Mouse (Mus musculus) heart, embryonic 14.5 days (tissue): ENCODE measurements at regions not wholly inside any gene's neighbourhood (a gene's known extent, or its start where the extent isn't known, plus 50 kb on each side); places are given as distances from the start of the nearest gene placed in this dataset. TPM values are rescaled to one million over a fixed set of nuclear protein-coding genes. Genes with fewer than 3 reads are reported as not detected.

Source experiments
- ATAC-seq: fragments of 200-750 bp; cut with Nextera tagmentation; 2 replicates; pipeline ENCODE4 v1.8.0; 2017; ENCODE audit warnings: low read depth, moderate TSS enrichment; ENCODE audit not compliant: insufficient number of reproducible peaks, insufficient read depth, low FRiP score
- H3K27ac ChIP-seq, 2 experiments: fragments of 200-500 bp in 1 of 2; fragments of 300-500 bp in 1 of 2; sonication (generic) in 1 of 2; replicated peaks in 1 of 2; 2 replicates each; pipeline ENCODE4 v1.5.1; 2012 to 2014; ENCODE audit warnings: low read depth in 2 of 2, low read length in 2 of 2, control low read depth in 1 of 2, mild to moderate bottlenecking in 1 of 2, mixed read lengths in 1 of 2; ENCODE audit not compliant: control insufficient read depth in 1 of 2, insufficient read depth in 1 of 2
- H3K27me3 ChIP-seq: fragments of 300-500 bp; sonication (generic); 2 replicates; pipeline ENCODE4 v1.6.1; 2014; ENCODE audit warnings: mild to moderate bottlenecking, low read length, control low read depth; ENCODE audit not compliant: control insufficient read depth, insufficient read depth
- H3K36me3 ChIP-seq: fragments of 300-500 bp; sonication (generic); 2 replicates; pipeline ENCODE4 v1.6.1; 2014; ENCODE audit warnings: mild to moderate bottlenecking, control low read depth, low read length, mixed read lengths; ENCODE audit not compliant: control insufficient read depth, insufficient read depth
- H3K4me1 ChIP-seq, 2 experiments: fragments of 200-500 bp in 1 of 2; fragments of 300-500 bp in 1 of 2; sonication (generic) in 1 of 2; 2 replicates each; pipeline ENCODE4 v1.6.1; 2012 to 2014; ENCODE audit warnings: low read length in 2 of 2, control low read depth in 1 of 2, mixed read lengths in 1 of 2; ENCODE audit not compliant: control insufficient read depth in 2 of 2, insufficient read depth in 2 of 2
- H3K4me2 ChIP-seq: fragments of 300-500 bp; sonication (generic); 2 replicates; pipeline ENCODE4 v1.6.1; 2014; ENCODE audit warnings: mild to moderate bottlenecking, low read length
- H3K4me3 ChIP-seq, 2 experiments: fragments of 200-500 bp in 1 of 2; fragments of 300-500 bp in 1 of 2; sonication (generic) in 1 of 2; 2 replicates each; pipeline ENCODE4 v1.5.1; 2012 to 2014; ENCODE audit warnings: low read length in 2 of 2, mild to moderate bottlenecking in 2 of 2, control low read depth in 1 of 2, low read depth in 1 of 2, moderate library complexity in 1 of 2; ENCODE audit not compliant: control insufficient read depth in 1 of 2, insufficient read depth in 1 of 2
- H3K9ac ChIP-seq: fragments of 300-500 bp; sonication (generic); 2 replicates; pipeline ENCODE4 v1.6.1; 2014; ENCODE audit warnings: mild to moderate bottlenecking, low read length
- H3K9me3 ChIP-seq: fragments of 300-500 bp; sonication (generic); 2 replicates; pipeline ENCODE4 v1.6.1; 2016; ENCODE audit warnings: low read length, control low read depth; ENCODE audit not compliant: control insufficient read depth
- WGBS: fragments of 180-500 bp; shearing (Covaris S2); extraction: QIAGEN DNeasy Blood & Tissue Kit; methylation state at CpG from one replicate; pipeline ENCODE4 v1.1.7; 2014; 5-methylcytosine and 5-hydroxymethylcytosine counted together
- microRNA-seq: library from miRNA; unstranded; fragments of <30 nt; microRNA quantifications from one replicate; pipeline ENCODE4, GENCODE M21; 2016

DNA sequence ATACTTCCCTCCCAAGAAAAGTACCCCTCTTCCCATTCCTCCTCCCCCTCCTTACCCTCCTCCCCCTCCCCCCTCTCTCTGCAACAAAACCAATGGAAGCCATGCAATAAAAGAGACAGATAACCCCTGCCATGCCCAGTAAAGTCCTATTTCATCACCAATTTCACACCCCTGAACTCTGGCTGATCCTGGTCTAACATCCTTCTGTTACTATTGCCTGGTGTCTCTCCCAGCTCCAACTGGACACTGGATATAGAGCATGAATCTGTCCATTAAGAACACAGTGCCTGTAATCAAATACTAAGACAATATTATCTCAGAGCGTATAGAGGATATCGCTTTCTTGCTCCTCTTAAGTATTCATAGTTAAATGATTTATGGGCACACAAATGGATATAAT is 210.1 kb downstream of the Epha4 start:
- H3K4me1 ChIP-seq, result no peaks in the 10 kb centered on the region
- no peaks in the 10 kb centered on the region for H3K9me3 ChIP-seq
- no peaks in the 10 kb centered on the region for H3K36me3 ChIP-seq
- WGBS, result 95% methylated on average over 2 of the region's 2 CpGs
- H3K4me2 ChIP-seq, result no peak overlapping the region
- no peak overlapping the region for H3K9ac ChIP-seq
- no peak overlapping the region for H3K27ac ChIP-seq
- no peaks in the 10 kb centered on the region for H3K27me3 ChIP-seq
- H3K4me3 ChIP-seq, result no peak overlapping the region
- ATAC-seq, result no peak

DNA sequence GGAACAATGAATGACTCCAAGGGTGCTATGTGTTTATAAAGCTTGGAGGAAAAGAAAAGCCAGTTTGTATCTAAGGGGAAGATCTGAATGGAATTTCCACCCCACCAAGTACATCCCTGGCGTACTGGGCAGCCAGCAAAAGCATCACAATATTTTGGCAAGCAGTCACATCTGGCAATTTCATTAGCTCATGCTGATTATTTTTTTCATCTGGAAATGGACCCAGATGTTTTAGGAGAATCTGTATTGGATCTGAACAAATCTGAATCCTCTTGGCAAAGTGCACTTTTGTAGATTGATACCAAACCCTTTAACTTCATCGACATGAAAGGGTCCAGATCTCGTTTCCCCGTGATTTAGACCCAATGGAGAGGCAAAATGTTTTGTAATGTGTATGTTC is 207.1 kb downstream of the Epha4 start:
- Histone ChIP-seq H3K9ac (no peak overlapping the region), H3K4me2 (no peak overlapping the region), H3K27me3 (no peaks in the 10 kb centered on the region), H3K4me1 (no peaks in the 10 kb centered on the region), H3K36me3 (no peaks in the 10 kb centered on the region), H3K27ac (no peak overlapping the region), H3K9me3 (no peaks in the 10 kb centered on the region), H3K4me3 (no peak overlapping the region)
- 81% methylated on average over 4 of the region's 4 CpGs for WGBS
- no peak for ATAC-seq

DNA sequence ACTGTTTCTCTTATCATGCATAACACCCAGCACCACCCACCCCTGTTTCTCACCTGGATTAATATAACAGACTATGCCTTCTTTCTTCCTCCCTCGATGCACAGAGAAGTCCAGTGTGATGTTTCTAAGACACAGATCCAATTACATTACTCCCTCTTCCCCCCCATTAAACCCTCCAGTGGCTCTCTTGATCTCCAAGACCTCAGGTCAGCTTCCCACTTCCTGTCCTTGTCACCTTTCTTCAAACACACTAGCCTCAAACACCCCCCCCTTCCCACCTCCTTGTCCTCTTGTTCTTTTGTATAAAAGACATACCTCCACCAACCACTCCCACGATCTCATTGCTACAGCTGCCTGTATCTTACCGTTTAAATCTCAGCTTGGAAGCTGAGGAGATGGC is 201.8 kb downstream of the Epha4 start:
- ATAC-seq, result no peak
- WGBS, result 68% methylated on average over 3 of the region's 3 CpGs
- no peaks in the 10 kb centered on the region for H3K9me3 ChIP-seq
- no peak overlapping the region for H3K9ac ChIP-seq
- H3K4me3 ChIP-seq, result no peak overlapping the region
- no peak overlapping the region for H3K27ac ChIP-seq
- H3K27me3 ChIP-seq, result no peaks in the 10 kb centered on the region
- no peaks in the 10 kb centered on the region for H3K36me3 ChIP-seq
- no peaks in the 10 kb centered on the region for H3K4me1 ChIP-seq
- no peak overlapping the region for H3K4me2 ChIP-seq

DNA sequence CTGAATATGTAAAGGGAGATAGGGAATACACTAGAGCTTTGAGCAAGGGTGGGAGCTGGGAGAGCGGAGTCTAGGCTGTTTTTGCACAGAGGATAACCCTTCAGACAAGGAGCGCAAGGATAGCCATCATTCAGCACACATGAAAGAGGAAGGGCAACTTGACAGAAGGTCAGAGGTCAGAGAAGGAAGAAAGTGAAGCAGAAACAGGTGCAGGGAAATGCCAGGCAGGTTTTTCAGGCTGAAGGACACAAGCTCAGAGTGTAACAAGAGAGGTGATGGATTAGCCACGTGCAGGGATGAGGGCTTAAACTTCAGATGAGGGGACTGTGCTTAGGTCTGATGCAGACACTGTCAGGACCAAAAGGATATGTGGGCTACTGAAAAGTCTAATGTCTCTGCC is 199.5 kb downstream of the Epha4 start:
- Histone ChIP-seq H3K9me3 (no peaks in the 10 kb centered on the region), H3K4me1 (no peaks in the 10 kb centered on the region), H3K4me2 (no peak overlapping the region), H3K4me3 (no peak overlapping the region), H3K9ac (no peak overlapping the region), H3K27ac (no peak overlapping the region), H3K36me3 (no peaks in the 10 kb centered on the region), H3K27me3 (no peaks in the 10 kb centered on the region)
- no peak for ATAC-seq
- WGBS, result 65% methylated on average over 3 of the region's 3 CpGs

DNA sequence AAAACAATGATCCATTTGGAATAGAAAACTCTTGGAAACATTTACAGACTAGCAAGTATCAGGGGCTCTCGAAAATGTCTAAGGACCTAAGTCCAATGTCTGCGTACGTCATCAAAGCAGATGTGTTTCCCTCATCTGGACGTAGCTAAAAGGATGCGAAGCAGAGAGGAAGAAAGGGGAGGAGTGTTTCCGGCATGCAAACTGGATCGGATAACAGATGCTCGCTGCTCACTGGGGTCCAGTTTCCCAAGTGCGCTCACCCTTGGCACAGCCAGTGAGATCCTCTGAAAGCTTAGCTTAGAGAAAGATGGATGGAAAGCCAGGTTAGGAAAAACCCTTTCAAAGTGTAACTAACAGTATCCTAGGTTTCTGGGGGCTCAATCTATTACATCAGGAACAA is 198.7 kb downstream of the Epha4 start:
- no peak overlapping the region for H3K9ac ChIP-seq
- no peaks in the 10 kb centered on the region for H3K36me3 ChIP-seq
- no peaks in the 10 kb centered on the region for H3K27me3 ChIP-seq
- no peaks in the 10 kb centered on the region for H3K4me1 ChIP-seq
- H3K4me3 ChIP-seq, result no peak overlapping the region
- no peaks in the 10 kb centered on the region for H3K9me3 ChIP-seq
- no peak overlapping the region for H3K4me2 ChIP-seq
- WGBS, result 58% methylated on average over 9 of the region's 9 CpGs
- no peak overlapping the region for H3K27ac ChIP-seq
- ATAC-seq, result no peak

Small RNA genes in the stretch of these regions (microRNA-seq; reads per million reads assigned to microRNA genes)
- not detected for gene Mir6343
